Mouse (Mus musculus) lung, adult 18-20 months (tissue): ENCODE results near the gene Sap30bp.
A peak's percentile ranks its signal among the peaks of the same experiment; 100 is the strongest.

Experiments used
- DNase-seq, 2 experiments: peaks; one replicate each; pipeline ENCODE4 v3.0.0; 2022; ENCODE audit warnings: mixed read lengths in 2 of 2

The Sap30bp gene

GRCm38 (mm10) chr11:115933108-115933746 lies at the start of gene Sap30bp, which contains the start of gene Recql5:
Sap30bp (plus strand) TSS chr11:115933282.
Recql5 (minus strand) TSS chr11:115933477.
- DNase-seq, result peak; percentile 97 to 98

- DNase-seq, result no peak
Observed at GRCm38 (mm10) chr11:115884361-115884760, 48.7 kb upstream of the Sap30bp start.

GRCm38 (mm10) chr11:115885281-115885680 lies 47.8 kb upstream of the Sap30bp start:
- no peak for DNase-seq

GRCm38 (mm10) chr11:115886446-115886845 lies 46.6 kb upstream of the Sap30bp start:
- DNase-seq, result no peak

GRCm38 (mm10) chr11:115888020-115888419 lies 45.1 kb upstream of the Sap30bp start:
- DNase-seq, result no peak

- DNase-seq, result peak in 1 of 2 experiments; percentile 19
Observed at GRCm38 (mm10) chr11:115889159-115889558, 43.9 kb upstream of the Sap30bp start.

- no peak for DNase-seq
Observed at GRCm38 (mm10) chr11:115892213-115892612, 40.9 kb upstream of the Sap30bp start.

- no peak for DNase-seq
Observed at GRCm38 (mm10) chr11:115893071-115893470, 40.0 kb upstream of the Sap30bp start.

- DNase-seq, result no peak
Observed at GRCm38 (mm10) chr11:115894755-115895520, 38.1 kb upstream of the Sap30bp start.

- DNase-seq, result no peak
Observed at GRCm38 (mm10) chr11:115898446-115898845, 34.6 kb upstream of the Sap30bp start.

GRCm38 (mm10) chr11:115898886-115899285 lies 34.2 kb upstream of the Sap30bp start:
- DNase-seq, result no peak

GRCm38 (mm10) chr11:115899486-115900266 lies 33.4 kb upstream of the Sap30bp start, which contains the start of gene Smim5:
Smim5 (plus strand) TSS chr11:115899966.
- DNase-seq, result peak; percentile 64 to 79

- DNase-seq, result no peak
Observed at GRCm38 (mm10) chr11:115900561-115901337, 32.3 kb upstream of the Sap30bp start.

- DNase-seq, result no peak
Observed at GRCm38 (mm10) chr11:115901338-115902161, 31.5 kb upstream of the Sap30bp start.

GRCm38 (mm10) chr11:115902177-115902576 lies 30.9 kb upstream of the Sap30bp start:
- DNase-seq, result no peak

- DNase-seq, result peak; percentile 80 to 84
Observed at GRCm38 (mm10) chr11:115902831-115903230, 30.3 kb upstream of the Sap30bp start.

GRCm38 (mm10) chr11:115903384-115904230 lies 29.5 kb upstream of the Sap30bp start:
- peak; percentile 52 to 70 for DNase-seq

GRCm38 (mm10) chr11:115904231-115904955 lies 28.7 kb upstream of the Sap30bp start:
- no peak for DNase-seq

- peak in 1 of 2 experiments; percentile 47 for DNase-seq
Observed at GRCm38 (mm10) chr11:115904956-115905790, 27.9 kb upstream of the Sap30bp start.
